Mouse (Mus musculus) limb, embryonic 11.5 days (tissue): Measurements from ENCODE around the gene Slc22a6. TPM values are rescaled to one million over a fixed set of nuclear protein-coding genes. Genes with fewer than 3 reads are reported as not detected.

Source experiments
- ATAC-seq: fragments of 200-750 bp; cut with Nextera tagmentation; 2 replicates; pipeline ENCODE4 v1.8.0; 2017; ENCODE audit warnings: low read depth; ENCODE audit not compliant: insufficient number of reproducible peaks, low FRiP score, low TSS enrichment
- DNase-seq: peaks from one replicate; pipeline ENCODE4 v3.0.0-alpha.2; 2015; ENCODE audit warnings: low spot score
- H3K27ac ChIP-seq: fragments of 300-500 bp; sonication (generic); replicated peaks from 2 replicates; pipeline ENCODE4 v1.5.1; 2014; ENCODE audit warnings: low read depth, mild to moderate bottlenecking, low read length
- H3K27me3 ChIP-seq: fragments of 300-500 bp; sonication (generic); 2 replicates; pipeline ENCODE4 v1.6.1; 2014; ENCODE audit warnings: mild to moderate bottlenecking, low read length, mixed read lengths; ENCODE audit not compliant: control insufficient read depth, insufficient read depth
- H3K36me3 ChIP-seq: fragments of 300-500 bp; sonication (generic); 2 replicates; pipeline ENCODE4 v1.6.1; 2014; ENCODE audit warnings: mild to moderate bottlenecking, low read length, moderate library complexity, mixed read lengths; ENCODE audit not compliant: control insufficient read depth, insufficient read depth
- H3K4me1 ChIP-seq: fragments of 300-500 bp; sonication (generic); 2 replicates; pipeline ENCODE4 v1.6.1; 2014; ENCODE audit warnings: low read length, mixed read lengths; ENCODE audit not compliant: control insufficient read depth, insufficient read depth
- H3K4me2 ChIP-seq: fragments of 300-500 bp; sonication (generic); 2 replicates; pipeline ENCODE4 v1.6.1; 2014; ENCODE audit warnings: low read depth, mild to moderate bottlenecking, moderate library complexity; ENCODE audit not compliant: severe bottlenecking
- H3K4me3 ChIP-seq: fragments of 300-500 bp; sonication (generic); 2 replicates; pipeline ENCODE4 v1.5.1; 2014; ENCODE audit warnings: low read depth, low read length
- H3K9ac ChIP-seq: fragments of 300-500 bp; sonication (generic); 2 replicates; pipeline ENCODE4 v1.6.1; 2014; ENCODE audit warnings: mild to moderate bottlenecking, low read length
- H3K9me3 ChIP-seq: fragments of 300-500 bp; sonication (generic); 2 replicates; pipeline ENCODE4 v1.6.1; 2016; ENCODE audit warnings: low read length; ENCODE audit not compliant: control insufficient read depth
- WGBS: fragments of 180-500 bp; shearing (Covaris S2); extraction: QIAGEN DNeasy Blood & Tissue Kit; methylation state at CpG from one replicate; pipeline ENCODE4 v1.1.7; 2014; 5-methylcytosine and 5-hydroxymethylcytosine counted together
- polyA plus RNA-seq: library from polyadenylated mRNA; unstranded; fragments of >200 nt; fragmentation: Nextera tagmentation; extraction: Ambion mirVana; gene quantifications from 2 replicates; pipeline ENCODE4 v1.2.1, GENCODE M21; 2014

The Slc22a6 gene
- polyA plus RNA-seq, 1 experiment from 2014 or later, result not detected

- Histone ChIP-seq H3K4me3 (no peak overlapping the region), H3K4me1 (no peaks in the 10 kb centered on the region), H3K4me2 (no peak overlapping the region), H3K9ac (no peak overlapping the region), H3K9me3 (no peaks in the 10 kb centered on the region), H3K36me3 (no peaks in the 10 kb centered on the region), H3K27ac (no peak overlapping the region), H3K27me3 (no peaks in the 10 kb centered on the region)
- WGBS, result 75% methylated on average over 9 of the region's 9 CpGs
- DNase-seq (no peak), ATAC-seq (no peak)
Observed at GRCm38 (mm10) chr19:8673336-8674063, 55.7 kb downstream of the Slc22a6 start.

Other genes starting within 250 kb of the Slc22a6 start
- gene Slc22a30, start 212.9 kb upstream of the Slc22a6 start, polyA plus RNA-seq, result not detected in 2 replicates
- gene Slc22a8, start 26.8 kb upstream of the Slc22a6 start, polyA plus RNA-seq, result not detected in 2 replicates
- gene Chrm1, start 45.8 kb downstream of the Slc22a6 start, polyA plus RNA-seq, result 0.15 and 0.27 TPM in 2 replicates
- gene Slc3a2, start 105.3 kb downstream of the Slc22a6 start, polyA plus RNA-seq, result 108 and 114 TPM in 2 replicates
- 92.9 and 100 TPM in 2 replicates for gene Wdr74, start 117.8 kb downstream of the Slc22a6 start, polyA plus RNA-seq
- 0.99 and 1.8 TPM in 2 replicates for gene 1700092M07Rik, start 122.7 kb downstream of the Slc22a6 start, polyA plus RNA-seq
- 125 and 127 TPM in 2 replicates for gene Stx5a, start 123.4 kb downstream of the Slc22a6 start, polyA plus RNA-seq
- 228 and 247 TPM in 2 replicates for gene Nxf1, start 139.0 kb downstream of the Slc22a6 start, polyA plus RNA-seq
- 183 and 204 TPM in 2 replicates for gene Tmem223, start 153.0 kb downstream of the Slc22a6 start, polyA plus RNA-seq
- 49.1 and 51.3 TPM in 2 replicates for gene Tmem179b, start 156.4 kb downstream of the Slc22a6 start, polyA plus RNA-seq
- 22.5 and 23.0 TPM in 2 replicates for gene Taf6l, start 168.4 kb downstream of the Slc22a6 start, polyA plus RNA-seq
- gene Polr2g, start 180.5 kb downstream of the Slc22a6 start, polyA plus RNA-seq, result 197 and 206 TPM in 2 replicates
- gene Zbtb3, start 184.5 kb downstream of the Slc22a6 start, polyA plus RNA-seq, result 4.8 and 5.0 TPM in 2 replicates
- gene Ttc9c, start 201.3 kb downstream of the Slc22a6 start, polyA plus RNA-seq, result 63.3 and 67.1 TPM in 2 replicates
- 6.9 and 8.0 TPM in 2 replicates for gene Hnrnpul2, start 202.0 kb downstream of the Slc22a6 start, polyA plus RNA-seq
- gene AC129217.1, start 211.7 kb downstream of the Slc22a6 start, polyA plus RNA-seq, result not detected in 2 replicates
- gene Bscl2, start 219.4 kb downstream of the Slc22a6 start, polyA plus RNA-seq, result 34.1 and 35.0 TPM in 2 replicates
- gene Gng3, start 221.2 kb downstream of the Slc22a6 start, polyA plus RNA-seq, result 9.1 and 9.6 TPM in 2 replicates
- gene Lrrn4cl, start 232.7 kb downstream of the Slc22a6 start, polyA plus RNA-seq, result 0.12 and 0.47 TPM in 2 replicates